Mouse (Mus musculus) intestine, postnatal 0 days (tissue): ENCODE data around the gene Hpd. TPM values are rescaled to one million over a fixed set of nuclear protein-coding genes. Genes with fewer than 3 reads are reported as not detected.
A peak's percentile ranks its signal among the peaks of the same experiment; 100 is the strongest.

Source experiments
- ATAC-seq: fragments of 200-750 bp; cut with Nextera tagmentation; 2 replicates; pipeline ENCODE4 v1.8.0; 2017; ENCODE audit warnings: mild to moderate bottlenecking, moderate TSS enrichment, moderate library complexity
- H3K27ac ChIP-seq: fragments of 300-500 bp; sonication (generic); 2 replicates; pipeline ENCODE4 v1.5.1; 2014; ENCODE audit warnings: mild to moderate bottlenecking, low read depth, low read length, moderate library complexity
- H3K27me3 ChIP-seq: fragments of 300-500 bp; sonication (generic); replicated peaks from 2 replicates; pipeline ENCODE4 v1.6.1; 2014; ENCODE audit warnings: low read length, mixed read lengths; ENCODE audit not compliant: control insufficient read depth, insufficient read depth
- H3K36me3 ChIP-seq: fragments of 300-500 bp; sonication (generic); 2 replicates; pipeline ENCODE4 v1.6.1; 2014; ENCODE audit warnings: mild to moderate bottlenecking, moderate library complexity; ENCODE audit not compliant: control insufficient read depth, insufficient read depth
- H3K4me1 ChIP-seq: fragments of 300-500 bp; sonication (generic); replicated peaks from 2 replicates; pipeline ENCODE4 v1.6.1; 2014; ENCODE audit warnings: antibody characterized with exemption, low read length, mixed read lengths; ENCODE audit not compliant: control insufficient read depth, insufficient read depth
- H3K4me2 ChIP-seq: fragments of 300-500 bp; sonication (generic); replicated peaks from 2 replicates; pipeline ENCODE4 v1.6.1; 2014; ENCODE audit warnings: low read depth, mild to moderate bottlenecking, moderate library complexity
- H3K4me3 ChIP-seq: fragments of 300-500 bp; sonication (generic); 2 replicates; pipeline ENCODE4 v1.5.1; 2014; ENCODE audit warnings: low read depth, low read length
- H3K9ac ChIP-seq: fragments of 300-500 bp; sonication (generic); 2 replicates; pipeline ENCODE4 v1.6.1; 2014; ENCODE audit warnings: mild to moderate bottlenecking, low read depth, low read length
- H3K9me3 ChIP-seq: fragments of 300-500 bp; sonication (generic); 2 replicates; pipeline ENCODE4 v1.6.1; 2016; ENCODE audit warnings: mixed run types; ENCODE audit not compliant: control insufficient read depth
- CTCF ChIP-seq: sonication (generic); IDR thresholded peaks from 2 replicates; pipeline ENCODE4 v1.5.1; 2016; ENCODE audit warnings: low read depth, mild to moderate bottlenecking, control low read depth, antibody characterized with exemption, moderate library complexity
- WGBS: fragments of 180-500 bp; shearing (Covaris S2); extraction: QIAGEN DNeasy Blood & Tissue Kit; methylation state at CpG from one replicate; pipeline ENCODE4 v1.1.7; 2014; 5-methylcytosine and 5-hydroxymethylcytosine counted together
- polyA plus RNA-seq: library from polyadenylated mRNA; unstranded; fragments of >200 nt; fragmentation: Nextera tagmentation; extraction: Ambion mirVana; gene quantifications from 2 replicates; pipeline ENCODE4 v1.2.1, GENCODE M21; 2015

Hpd gene
- polyA plus RNA-seq, result 3.9 and 4.7 TPM in 2 replicates

DNA sequence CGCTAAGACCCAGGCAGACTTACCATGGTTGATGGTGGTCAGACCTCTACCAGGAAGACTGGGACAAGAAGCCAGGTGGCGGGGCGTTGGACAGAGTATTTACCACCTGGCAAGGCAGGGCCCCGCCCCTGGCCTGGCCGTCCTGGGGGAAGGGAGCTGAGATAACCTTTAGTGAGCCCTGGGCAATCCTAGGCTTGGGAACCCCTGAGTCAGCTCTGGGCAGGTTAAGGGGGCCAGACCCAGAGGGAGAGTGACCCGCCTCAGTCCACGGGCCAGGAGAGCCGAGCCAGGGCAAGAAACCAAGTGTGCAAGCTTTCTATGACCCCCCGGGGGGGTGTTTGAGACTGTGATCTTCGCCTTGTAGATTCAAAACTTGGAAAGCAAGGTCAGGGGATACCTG, at the start of gene Hpd:
TSS of gene Hpd (minus strand) at position 77 of the 400 bp plus-strand sequence.
- Histone ChIP-seq H3K27ac (no peak within 1 kb of the TSS), H3K27me3 (no peaks in the 10 kb centered on the region), H3K36me3 (no peaks in the 10 kb centered on the region), H3K4me2 (no peak within 1 kb of the TSS), H3K9me3 (no peaks in the 10 kb centered on the region), H3K4me3 (no peak within 1 kb of the TSS), H3K9ac (no peak within 1 kb of the TSS), H3K4me1 (no peaks in the 10 kb centered on the region)
- 67% methylated on average over 10 of the region's 10 CpGs for WGBS
- no peak for TF ChIP-seq CTCF
- ATAC-seq, result peak; percentile 28; the same call in 1 of the 2 replicates

DNA sequence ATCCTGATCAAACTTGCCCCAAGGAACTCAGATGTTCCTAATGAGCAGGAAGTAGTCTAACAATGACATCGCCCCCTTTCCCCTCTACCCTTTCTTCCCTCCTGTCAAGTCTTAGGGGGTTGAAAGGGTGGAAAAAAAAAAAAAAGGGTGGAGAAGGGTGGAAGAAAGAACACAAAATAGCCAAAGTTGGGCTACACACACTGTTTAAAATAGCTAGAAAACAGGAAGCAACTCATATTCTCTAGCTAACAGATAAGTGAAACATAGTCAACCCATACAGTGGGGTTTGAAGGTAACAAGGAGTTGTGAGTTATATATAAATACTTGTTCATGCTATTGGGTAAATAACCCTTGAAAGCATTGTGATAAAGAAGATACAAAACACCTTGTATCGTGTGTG, 49.7 kb upstream of the Hpd start:
- WGBS, result 84% methylated on average over 2 of the region's 2 CpGs
- Histone ChIP-seq H3K4me3 (no peak overlapping the region), H3K27ac (no peak overlapping the region), H3K9me3 (no peaks in the 10 kb centered on the region), H3K36me3 (peaks cover 11% of the 10 kb centered on the region), H3K4me1 (0 out of 2 replicates have a peak, but pooled peaks cover 3% of the 10 kb centered on the region), H3K9ac (no peak overlapping the region), H3K27me3 (no peaks in the 10 kb centered on the region), H3K4me2 (no peak overlapping the region)
- no peak for ATAC-seq
- no peak for TF ChIP-seq CTCF

DNA sequence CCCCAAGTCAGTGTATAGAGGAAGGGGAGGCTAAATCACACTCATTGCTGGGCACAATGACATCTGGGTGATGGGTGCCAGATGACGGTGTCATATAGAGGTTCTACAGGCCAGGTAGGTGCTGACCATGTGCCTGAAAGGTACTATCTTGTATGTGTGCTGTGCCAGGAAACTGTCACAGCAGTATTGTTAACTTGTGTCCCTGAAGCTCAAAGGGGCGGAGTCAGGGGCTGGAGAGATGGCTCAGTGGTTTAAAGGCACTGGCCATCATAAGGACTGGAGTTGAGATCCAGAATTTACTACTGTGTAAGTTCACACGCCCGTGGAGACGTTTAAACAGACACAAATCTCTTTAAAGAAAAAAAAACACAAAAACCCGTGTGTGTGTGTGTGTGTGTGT, 46.8 kb upstream of the Hpd start:
- ATAC-seq, result no peak
- no peak for TF ChIP-seq CTCF
- H3K27me3 ChIP-seq, result no peaks in the 10 kb centered on the region
- H3K4me2 ChIP-seq, result no peak overlapping the region; the same call in 1 of the 2 replicates
- 79% methylated on average over 6 of the region's 6 CpGs for WGBS
- no peak overlapping the region for H3K27ac ChIP-seq
- H3K36me3 ChIP-seq, result no peaks in the 10 kb centered on the region
- no peak overlapping the region for H3K4me3 ChIP-seq
- no peaks in the 10 kb centered on the region for H3K9me3 ChIP-seq
- 0 out of 2 replicates have a peak, but pooled peaks cover 3% of the 10 kb centered on the region for H3K4me1 ChIP-seq
- H3K9ac ChIP-seq, result no peak overlapping the region

DNA sequence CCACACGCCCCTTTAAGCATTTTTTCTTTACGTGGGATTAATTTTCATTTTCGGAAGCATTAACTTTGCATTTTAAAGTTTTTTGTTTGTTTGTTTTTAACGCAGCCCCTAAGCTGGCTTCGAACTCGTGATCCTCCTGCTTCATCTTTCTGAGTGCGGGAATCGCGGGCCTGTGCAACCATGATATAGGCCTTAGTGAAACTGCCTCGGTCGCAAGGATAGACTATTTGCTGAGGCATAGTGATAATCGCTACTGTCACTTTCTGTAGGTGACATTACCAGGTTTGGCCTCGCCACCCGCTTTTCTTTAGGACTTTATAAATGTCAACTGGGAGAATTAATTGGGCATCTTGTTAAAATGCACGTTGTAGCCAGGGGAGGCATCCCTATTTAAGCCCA, 46.0 kb upstream of the Hpd start:
- H3K9ac ChIP-seq, result peak overlapping the region; percentile 76
- H3K9me3 ChIP-seq, result no peaks in the 10 kb centered on the region
- H3K36me3 ChIP-seq, result no peaks in the 10 kb centered on the region
- ATAC-seq, result no peak
- 6% methylated on average over 15 of the region's 15 CpGs for WGBS
- H3K4me3 ChIP-seq, result peak overlapping the region; percentile 81
- no peak for TF ChIP-seq CTCF
- 0 out of 2 replicates have a peak, but pooled peaks cover 3% of the 10 kb centered on the region for H3K4me1 ChIP-seq
- H3K4me2 ChIP-seq, result peak overlapping the region; percentile 82
- H3K27me3 ChIP-seq, result no peaks in the 10 kb centered on the region
- H3K27ac ChIP-seq, result no peak overlapping the region

DNA sequence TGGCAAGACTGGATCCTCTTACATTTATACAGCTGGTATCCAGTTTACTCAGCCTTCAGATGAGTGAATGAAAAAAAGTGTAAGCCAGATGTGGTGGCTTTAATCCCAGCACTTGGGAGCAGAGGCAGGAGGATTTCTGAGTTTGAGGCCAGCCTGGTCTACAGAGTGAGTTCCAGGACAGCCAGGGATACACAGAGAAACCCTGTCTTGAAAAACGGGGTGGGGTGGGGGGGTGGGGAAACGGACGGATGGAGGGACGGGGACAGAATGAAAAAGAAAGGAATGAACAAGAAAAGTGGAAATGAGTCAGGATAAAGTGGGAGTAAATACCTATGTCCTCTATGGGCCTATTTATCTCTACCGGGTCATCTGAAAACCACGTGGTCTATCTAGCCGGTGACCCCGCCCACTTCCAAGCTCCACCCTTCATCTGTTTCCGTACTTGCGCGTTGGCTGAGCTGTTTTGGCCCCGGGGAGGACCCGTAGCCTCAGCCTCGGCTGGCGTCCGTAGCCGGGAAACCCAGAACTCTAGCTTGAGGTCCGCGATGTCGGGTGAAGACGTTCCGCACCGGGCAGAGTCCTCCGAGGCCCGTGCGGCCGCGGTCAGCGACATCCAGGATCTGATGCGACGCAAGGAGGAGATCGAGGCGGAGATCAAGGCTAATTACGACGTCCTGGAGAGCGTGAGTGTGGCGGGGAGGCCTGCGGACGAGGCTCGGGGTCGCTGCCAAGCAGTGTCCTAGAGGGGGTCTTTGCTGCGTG, 45.4 kb upstream of the Hpd start:
- H3K9ac ChIP-seq, result peak overlapping the region; percentile 76
- H3K27ac ChIP-seq, result no peak overlapping the region
- peak overlapping the region; percentile 81 for H3K4me3 ChIP-seq
- ATAC-seq, result peak; percentile 85
- H3K27me3 ChIP-seq, result no peaks in the 10 kb centered on the region
- 0 out of 2 replicates have a peak, but pooled peaks cover 3% of the 10 kb centered on the region for H3K4me1 ChIP-seq
- H3K4me2 ChIP-seq, result peak overlapping the region; percentile 82
- no peaks in the 10 kb centered on the region for H3K36me3 ChIP-seq
- H3K9me3 ChIP-seq, result no peaks in the 10 kb centered on the region
- 3% methylated on average over 42 of the region's 42 CpGs for WGBS
- TF ChIP-seq CTCF, result no peak

DNA sequence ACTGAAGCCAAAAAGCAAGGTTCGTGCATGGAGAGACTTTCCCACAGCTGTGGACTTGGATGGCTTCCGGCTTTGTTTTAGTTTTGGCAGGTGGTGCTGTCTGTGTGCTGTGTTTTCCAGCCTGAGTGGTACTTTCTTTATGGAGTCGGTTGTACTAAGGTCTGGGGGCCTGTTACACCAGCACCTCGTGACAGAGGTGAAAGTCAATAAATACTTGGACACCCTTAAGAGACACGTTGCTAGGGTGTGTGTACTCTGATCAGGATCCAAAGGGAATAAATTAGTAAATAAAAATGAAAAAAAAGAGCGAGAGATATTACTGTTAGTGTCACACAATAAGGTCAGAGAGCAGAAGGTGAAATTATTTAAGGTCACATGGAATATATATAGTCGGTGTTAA, 44.3 kb upstream of the Hpd start:
- no peak for TF ChIP-seq CTCF
- WGBS, result 73% methylated on average over 7 of the region's 7 CpGs
- no peak overlapping the region for H3K4me3 ChIP-seq
- no peaks in the 10 kb centered on the region for H3K36me3 ChIP-seq
- H3K4me2 ChIP-seq, result no peak overlapping the region
- H3K27ac ChIP-seq, result no peak overlapping the region
- no peaks in the 10 kb centered on the region for H3K9me3 ChIP-seq
- H3K4me1 ChIP-seq, result 0 out of 2 replicates have a peak, but pooled peaks cover 3% of the 10 kb centered on the region
- ATAC-seq, result no peak
- no peaks in the 10 kb centered on the region for H3K27me3 ChIP-seq
- H3K9ac ChIP-seq, result no peak overlapping the region
